Mouse (Mus musculus) frontal cortex, postnatal 10 days (tissue): ENCODE results near the gene Tmem176a.

Experiments used
- DNase-seq, 2 experiments: peaks; one replicate each; pipeline ENCODE4 v3.0.0; 2022; ENCODE audit warnings: low spot score in 2 of 2, mixed read lengths in 1 of 2

Gene Tmem176a

DNA sequence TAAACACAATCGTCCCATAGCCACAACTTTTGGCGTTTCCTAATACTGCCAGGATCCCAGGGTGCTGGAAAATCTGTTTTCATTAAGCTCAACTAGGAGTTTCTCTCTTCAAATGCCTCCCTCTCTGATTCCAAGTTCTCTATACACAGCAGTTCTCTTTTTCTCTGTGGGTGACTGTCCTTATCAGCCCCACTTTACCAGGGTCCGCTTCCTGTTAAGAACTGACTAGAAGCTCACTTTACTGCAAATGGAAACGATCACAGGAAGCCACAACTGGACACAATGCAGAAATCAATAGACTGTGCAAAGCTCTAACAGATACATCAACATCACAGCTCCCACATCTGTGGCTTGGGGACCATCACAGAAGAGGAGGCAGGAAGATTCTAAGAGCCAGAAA lies 53.5 kb downstream of the Tmem176a start:
- DNase-seq = no peak

DNA sequence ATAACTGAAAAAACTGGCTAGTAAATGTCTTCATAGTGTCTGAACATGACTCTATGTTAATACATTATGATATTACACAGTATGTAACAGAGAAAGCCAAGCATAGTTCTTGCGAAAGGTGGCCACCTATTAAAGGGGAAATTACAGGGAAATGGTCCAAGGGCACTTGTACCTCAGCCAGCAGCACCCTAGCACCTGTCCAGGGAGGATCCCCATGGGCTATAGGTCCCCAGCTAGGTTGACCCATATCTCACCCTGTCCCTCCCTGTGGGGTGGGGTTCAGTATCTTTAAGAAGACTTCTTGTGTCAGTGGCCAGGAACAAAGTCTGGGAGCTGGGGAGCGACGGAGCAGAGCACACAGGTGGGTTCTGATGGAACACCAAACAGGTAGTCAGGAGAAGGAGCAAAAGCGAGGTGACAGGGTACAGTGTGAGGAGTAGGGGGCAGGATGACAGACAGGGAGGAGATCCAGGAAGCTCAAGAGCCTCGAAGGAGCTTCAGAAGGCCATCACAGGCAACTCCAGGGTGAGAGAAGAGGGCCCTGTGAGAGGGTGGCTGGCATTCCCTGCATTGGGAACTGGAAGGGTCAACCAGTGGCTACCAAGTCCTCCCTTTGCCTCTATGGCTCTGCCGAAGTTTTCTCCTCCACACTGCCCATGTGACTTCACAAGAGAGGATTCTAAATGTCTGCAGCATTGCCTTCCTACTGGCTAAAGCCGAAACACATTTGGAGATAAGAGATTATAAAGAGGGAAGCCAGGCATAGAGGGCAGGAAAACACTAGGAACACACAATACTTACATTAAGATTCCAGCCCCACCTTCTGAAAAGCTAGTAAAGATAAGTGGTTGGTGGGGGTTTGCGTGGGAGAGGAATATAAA lies 54.5 kb downstream of the Tmem176a start:
- no peak for DNase-seq

DNA sequence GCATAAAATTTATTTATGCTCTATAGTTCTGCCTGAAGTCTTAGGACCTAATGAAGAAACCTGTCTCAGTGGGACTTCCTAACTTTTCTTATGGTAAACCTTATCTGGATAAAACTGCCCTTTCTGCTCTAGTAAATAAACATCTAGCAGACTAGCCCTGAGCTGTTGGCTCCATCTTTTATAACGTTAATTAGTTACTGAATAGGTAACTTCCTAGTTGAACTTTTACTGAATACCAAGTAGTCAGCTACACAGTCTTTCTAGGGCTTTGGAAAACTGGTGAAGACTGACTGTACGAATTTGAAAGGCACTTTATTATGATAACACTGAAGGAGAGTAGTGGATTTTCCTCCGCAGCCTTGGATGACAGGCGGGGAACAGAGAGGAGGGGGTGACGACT lies 55.2 kb downstream of the Tmem176a start:
- DNase-seq = no peak
